Mouse (Mus musculus) olfactory bulb, adult 2 months (tissue): ENCODE data around the gene Col9a2. TPM values are rescaled to one million over a fixed set of nuclear protein-coding genes. Genes with fewer than 3 reads are reported as not detected.
A peak's percentile ranks its signal among the peaks of the same experiment; 100 is the strongest.

ENCODE experiments used
- H3K27ac ChIP-seq: fragments of 200-500 bp; 2 replicates; pipeline ENCODE4 v1.5.1; 2012; ENCODE audit warnings: low read depth, low read length; ENCODE audit not compliant: insufficient read depth
- H3K4me1 ChIP-seq: fragments of 200-500 bp; 2 replicates; pipeline ENCODE4 v1.6.1; 2012; ENCODE audit warnings: low read length; ENCODE audit not compliant: control insufficient read depth, insufficient read depth
- H3K4me3 ChIP-seq: fragments of 200-500 bp; 2 replicates; pipeline ENCODE4 v1.5.1; 2012; ENCODE audit warnings: mild to moderate bottlenecking, low read depth, low read length, moderate library complexity; ENCODE audit not compliant: insufficient read depth
- CTCF ChIP-seq: fragments of 200-500 bp; IDR thresholded peaks from 2 replicates; pipeline ENCODE4 v1.5.1; 2012; ENCODE audit warnings: low read depth, mild to moderate bottlenecking, low read length, moderate library complexity; ENCODE audit not compliant: insufficient read depth
- POLR2A ChIP-seq: fragments of 200-500 bp; IDR thresholded peaks from 2 replicates; pipeline ENCODE4 v1.6.1; 2012; ENCODE audit warnings: mild to moderate bottlenecking, low read depth, low read length, moderate library complexity; ENCODE audit not compliant: insufficient read depth
- WGBS: fragments of 180-500 bp; shearing (Covaris S2); methylation state at CpG from one replicate; pipeline ENCODE4 v1.1.7; 2018; 5-methylcytosine and 5-hydroxymethylcytosine counted together
- polyA plus RNA-seq: library from polyadenylated mRNA; stranded (reverse); fragments of >200 nt; gene quantifications from 2 replicates; pipeline ENCODE4 v1.2.4, GENCODE M21; 2012; ENCODE audit warnings: low replicate concordance; ENCODE audit not compliant: missing spikeins, insufficient read depth, insufficient read length

The Col9a2 gene
- polyA plus RNA-seq = not detected in 2 replicates

DNA sequence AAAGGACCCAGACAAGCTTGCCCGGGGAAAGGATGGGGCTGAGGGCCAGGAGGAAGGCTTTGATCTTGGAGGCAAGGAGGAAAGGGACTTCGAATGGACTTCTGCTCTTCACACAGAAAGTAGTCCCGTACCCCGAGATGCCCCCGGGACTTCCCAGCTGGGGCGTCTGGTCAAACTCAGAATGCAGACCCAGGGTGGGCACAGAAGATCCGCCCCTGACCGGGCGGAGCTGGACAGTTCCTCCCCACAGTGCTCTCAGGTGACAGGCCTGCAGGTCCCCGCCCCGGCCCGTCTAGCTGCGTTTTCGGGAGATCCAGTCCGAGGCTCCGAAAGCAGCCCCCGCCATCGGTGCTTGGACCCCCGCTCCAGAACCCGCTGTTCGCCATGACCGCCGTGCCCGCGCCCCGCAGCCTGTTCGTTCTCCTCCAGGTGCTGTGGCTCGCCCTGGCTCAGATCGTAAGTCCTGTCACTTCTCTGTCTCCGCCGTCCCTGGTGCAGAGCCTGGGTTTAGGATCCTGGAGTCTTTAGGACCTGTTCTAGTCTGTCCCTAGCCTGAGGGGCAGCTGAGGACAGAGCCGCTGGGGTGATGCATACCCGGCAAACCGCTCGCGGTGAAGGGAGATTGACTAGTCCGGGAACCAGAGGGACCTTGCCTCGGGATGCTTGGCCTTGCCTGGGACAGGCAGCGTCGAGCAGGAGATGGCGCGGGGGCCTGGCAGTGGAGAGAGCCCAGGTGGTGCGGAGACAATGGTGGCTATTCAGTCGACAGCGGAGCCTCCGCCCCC, at the start of gene Col9a2:
TSS of gene Col9a2 (plus strand) at position 55 of the 785 bp plus-strand sequence.
- Histone ChIP-seq H3K4me3 (peak within 1 kb of the TSS; percentile 21), H3K4me1 (peaks cover 16% of the 10 kb centered on the region), H3K27ac (no peak within 1 kb of the TSS)
- TF ChIP-seq CTCF (no peak), POLR2A (no peak)
- WGBS = 16% methylated on average over 46 of the region's 46 CpGs

DNA sequence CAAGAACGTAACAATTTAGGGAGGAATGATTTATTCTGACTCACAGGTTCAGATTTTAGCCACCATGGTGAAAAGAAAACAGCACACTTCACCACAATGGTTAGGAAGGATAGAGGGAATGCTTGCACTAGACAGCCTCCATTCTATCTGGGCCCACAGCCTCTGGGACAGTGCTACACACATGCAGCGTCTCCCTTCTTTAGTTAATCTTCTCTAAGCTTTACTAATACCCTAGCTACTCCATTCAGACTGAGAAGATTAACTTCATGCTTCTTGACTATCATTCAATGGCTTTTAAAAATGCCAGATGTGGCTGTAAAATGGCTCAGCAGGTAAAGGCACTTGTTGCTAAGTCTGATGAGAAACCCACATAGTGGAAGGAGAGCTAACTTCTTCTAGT, 46.9 kb upstream of the Col9a2 start:
- H3K27ac ChIP-seq = no peak overlapping the region
- no peaks in the 10 kb centered on the region for H3K4me1 ChIP-seq
- no peak overlapping the region for H3K4me3 ChIP-seq
- WGBS = 72% methylated on average over 2 of the region's 2 CpGs
- TF ChIP-seq CTCF (no peak), POLR2A (no peak)

DNA sequence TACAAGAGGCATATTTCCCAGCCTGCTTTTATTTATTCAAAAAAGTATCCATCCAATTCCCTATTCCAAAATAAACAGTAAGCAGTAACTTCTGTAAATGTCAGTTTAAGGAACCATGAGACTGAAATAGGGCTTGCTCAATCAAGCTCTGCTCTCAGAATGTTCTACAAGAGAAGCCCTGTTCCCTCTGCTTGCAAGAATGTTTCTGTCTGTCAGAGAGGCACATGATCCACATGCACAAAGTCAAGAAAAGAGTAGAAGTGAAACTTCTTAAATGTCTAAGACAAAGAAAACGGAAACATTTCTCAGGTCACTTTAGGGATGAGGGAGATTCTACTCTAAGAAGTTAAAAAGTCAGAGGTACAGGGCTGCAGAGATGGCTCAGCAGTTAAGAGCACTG, 46.2 kb upstream of the Col9a2 start:
- no peak overlapping the region for H3K27ac ChIP-seq
- WGBS = 86% methylated on average over 1 of the region's 1 CpGs
- TF ChIP-seq POLR2A (no peak), CTCF (no peak)
- no peak overlapping the region for H3K4me3 ChIP-seq
- no peaks in the 10 kb centered on the region for H3K4me1 ChIP-seq

DNA sequence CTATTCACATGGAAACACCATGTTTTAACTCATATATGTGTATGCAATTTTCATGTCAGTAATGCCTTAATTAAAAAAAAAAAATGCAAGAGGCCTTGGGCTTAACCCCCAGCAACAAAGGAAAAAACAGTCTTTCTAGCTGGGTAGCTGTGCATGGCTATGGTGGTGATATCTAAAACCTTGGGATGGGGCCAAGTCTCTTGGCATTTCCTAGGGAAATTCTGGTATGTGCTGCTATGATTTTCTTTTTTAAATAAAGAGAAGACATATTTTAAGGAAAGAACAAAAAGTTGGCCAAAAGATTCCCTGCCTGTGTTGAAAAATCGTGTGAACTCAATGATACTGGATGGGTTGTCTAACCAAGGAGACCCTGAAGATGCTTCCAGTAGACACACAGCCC, 43.3 kb upstream of the Col9a2 start:
- TF ChIP-seq CTCF (no peak), POLR2A (no peak)
- no peaks in the 10 kb centered on the region for H3K4me1 ChIP-seq
- no peak overlapping the region for H3K4me3 ChIP-seq
- H3K27ac ChIP-seq = no peak overlapping the region
- 62% methylated on average over 1 of the region's 1 CpGs for WGBS

DNA sequence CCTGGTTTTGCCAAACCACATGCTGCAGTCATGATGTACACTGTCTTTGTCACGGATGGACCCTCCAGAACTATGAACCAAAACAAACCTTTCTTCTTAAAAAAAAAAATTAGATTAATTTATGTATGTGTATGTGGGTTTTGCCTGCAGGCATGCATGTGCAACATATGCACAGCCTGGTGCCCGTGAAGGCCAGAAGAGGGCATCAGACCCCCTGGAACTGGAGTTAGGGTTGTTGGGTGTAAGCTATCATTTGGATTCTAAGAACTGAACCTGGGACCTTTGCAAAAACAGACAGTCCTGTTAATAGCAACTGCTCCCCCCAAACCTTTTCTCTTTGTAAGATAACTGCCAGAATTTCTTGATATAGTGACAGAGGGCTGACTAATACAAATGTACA, 38.1 kb upstream of the Col9a2 start:
- WGBS = 85% methylated on average over 2 of the region's 2 CpGs
- Histone ChIP-seq H3K27ac (no peak overlapping the region), H3K4me3 (no peak overlapping the region), H3K4me1 (peaks cover 15% of the 10 kb centered on the region)
- TF ChIP-seq CTCF (no peak), POLR2A (no peak)

DNA sequence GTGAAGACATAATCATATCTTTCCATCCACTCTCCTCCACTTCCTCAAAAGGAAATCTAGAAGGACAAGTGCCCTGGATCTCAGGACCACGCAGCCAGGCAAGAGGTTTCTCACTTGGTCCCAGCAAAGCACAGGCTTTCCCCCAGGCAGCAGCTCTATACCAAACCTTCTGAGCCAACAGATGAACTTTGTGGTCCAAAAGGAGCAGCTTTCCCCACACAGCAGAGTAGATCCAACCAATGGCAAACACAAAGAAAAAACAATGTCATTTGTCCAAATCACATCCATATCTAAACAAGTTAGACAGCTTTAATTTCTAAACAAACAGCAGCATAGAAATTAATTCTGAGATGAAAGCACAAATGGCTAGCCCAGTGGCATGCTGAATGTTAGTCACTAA, 37.5 kb upstream of the Col9a2 start:
- Histone ChIP-seq H3K4me1 (peaks cover 16% of the 10 kb centered on the region), H3K4me3 (no peak overlapping the region), H3K27ac (peak overlapping the region; percentile 78; the same call in 1 of the 2 replicates)
- WGBS = 75% methylated on average over 1 of the region's 1 CpGs
- TF ChIP-seq CTCF (no peak), POLR2A (no peak)

DNA sequence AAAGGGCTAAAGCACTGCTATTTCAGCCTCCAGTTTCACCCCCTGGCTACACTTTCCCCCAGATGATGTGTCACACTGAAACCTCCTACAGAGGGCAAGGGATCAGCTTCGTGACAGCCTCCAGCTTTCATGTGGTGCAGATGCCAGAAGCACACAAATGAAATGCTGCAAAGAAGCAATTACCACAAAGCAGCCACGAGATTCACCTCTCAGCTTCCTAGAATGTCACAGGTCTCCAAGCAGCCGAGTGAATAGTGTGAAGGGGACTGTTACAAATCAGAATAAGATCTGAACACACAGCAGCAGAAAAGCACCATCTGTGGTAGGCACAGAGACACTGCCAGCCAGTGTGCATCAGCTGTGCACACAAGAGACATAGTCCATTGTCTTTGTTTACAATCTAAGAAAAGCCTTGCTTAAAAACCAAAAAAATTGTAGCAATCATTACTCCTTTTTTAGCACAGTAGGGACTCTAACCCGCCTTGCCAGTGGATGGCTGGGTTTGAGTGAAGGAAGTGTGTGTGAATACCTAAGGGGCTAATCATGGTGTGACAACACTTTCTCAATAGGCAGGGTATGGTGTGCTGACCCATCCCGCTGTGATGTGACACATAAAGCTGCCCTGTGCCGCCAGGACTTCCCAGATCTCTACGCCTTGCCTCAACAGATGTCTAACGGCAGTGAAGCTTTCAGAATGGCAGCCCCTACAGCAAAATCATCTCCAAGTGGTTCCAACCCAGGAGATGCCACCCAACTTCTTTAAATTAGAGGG, 36.6 kb upstream of the Col9a2 start:
- Histone ChIP-seq H3K4me1 (peaks cover 16% of the 10 kb centered on the region), H3K4me3 (no peak overlapping the region), H3K27ac (peak overlapping the region; percentile 78)
- WGBS = 27% methylated on average over 8 of the region's 8 CpGs
- no peak for TF ChIP-seq POLR2A
- TF ChIP-seq CTCF = no peak

DNA sequence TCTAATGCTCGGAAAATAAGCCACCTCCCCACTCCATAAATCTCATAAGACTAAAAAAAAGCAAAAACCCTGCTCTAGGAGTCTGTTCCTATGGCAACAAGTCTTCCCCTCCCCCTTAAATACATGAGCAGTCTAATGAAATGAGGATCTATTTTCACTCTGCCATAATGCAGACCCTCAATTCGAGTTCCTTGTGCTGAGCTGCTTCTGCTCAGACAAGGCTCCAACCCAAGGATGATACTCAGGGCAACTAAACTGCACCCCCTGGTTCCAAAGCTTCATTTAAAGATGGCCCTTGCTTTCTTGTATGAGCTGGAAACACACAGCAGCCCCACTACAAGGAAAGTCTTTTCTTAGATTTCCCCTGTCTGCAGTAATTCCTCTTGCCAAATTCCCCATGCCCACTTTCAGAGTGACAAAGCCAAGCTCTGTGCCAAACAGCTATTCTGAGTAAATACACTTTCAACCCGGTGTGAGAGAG, 35.5 kb upstream of the Col9a2 start:
- 5% methylated on average over 3 of the region's 3 CpGs for WGBS
- Histone ChIP-seq H3K27ac (peak overlapping the region; percentile 94), H3K4me1 (peaks cover 16% of the 10 kb centered on the region), H3K4me3 (no peak overlapping the region)
- TF ChIP-seq CTCF (no peak), POLR2A (no peak)

DNA sequence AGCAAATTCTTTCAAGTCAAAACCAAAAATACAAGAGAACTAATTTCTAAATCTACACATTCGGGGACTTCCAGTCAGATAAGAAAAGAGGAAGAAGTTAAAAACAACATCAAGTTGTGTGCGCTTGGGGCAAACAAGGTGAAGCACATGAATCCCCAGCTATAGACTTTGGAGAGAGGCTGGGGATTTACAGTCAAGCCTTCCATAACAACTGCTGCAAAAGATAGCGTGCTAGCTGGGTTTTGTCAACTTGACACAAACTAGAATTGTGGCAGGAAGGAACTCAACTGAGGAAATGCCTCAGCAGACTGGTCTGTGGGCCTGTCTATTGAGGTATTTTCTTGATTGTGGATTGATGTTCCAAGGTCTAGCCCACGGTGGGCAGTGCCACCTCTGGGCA, 34.5 kb upstream of the Col9a2 start:
- Histone ChIP-seq H3K4me3 (no peak overlapping the region), H3K27ac (0 out of 2 replicates have a peak overlapping the region, but pooled peaks have one; percentile 0), H3K4me1 (peaks cover 18% of the 10 kb centered on the region)
- TF ChIP-seq POLR2A (no peak), CTCF (no peak)
- 74% methylated on average over 4 of the region's 4 CpGs for WGBS
